Mouse (Mus musculus) spleen, adult 2 months (tissue): Measurements from ENCODE around the gene Notch2.

Experiments used
- CTCF ChIP-seq: fragments of 200-500 bp; IDR thresholded peaks from 2 replicates; pipeline ENCODE4 v1.5.1; 2011; ENCODE audit warnings: mild to moderate bottlenecking, inconsistent platforms; ENCODE audit not compliant: insufficient read depth, insufficient read length, insufficient replicate concordance; ENCODE audit errors: extremely low read depth
- POLR2A ChIP-seq: fragments of 200-500 bp; IDR thresholded peaks from 2 replicates; pipeline ENCODE4 v1.6.1; 2011; ENCODE audit warnings: low read depth, low read length, inconsistent platforms

DNA sequence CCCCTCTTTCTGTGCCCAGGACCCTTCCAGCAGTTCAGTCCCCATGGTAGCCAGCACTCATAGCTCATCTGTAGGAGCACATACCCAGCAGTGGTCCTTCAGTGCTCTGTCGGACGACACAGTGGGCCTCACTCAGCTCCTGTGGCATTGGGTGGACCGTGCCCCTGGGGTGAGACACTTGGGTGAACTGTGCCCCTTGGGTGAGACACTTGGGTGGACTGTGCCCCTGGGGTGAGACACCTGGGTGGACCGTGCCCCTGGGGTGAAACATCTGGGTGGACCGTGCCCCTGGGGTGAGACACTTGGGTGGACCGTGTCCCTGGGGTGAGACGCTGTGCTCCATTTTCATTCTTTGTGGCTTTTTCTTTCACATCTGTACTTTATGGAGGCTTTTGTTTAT is 83.7 kb downstream of the Notch2 start:
- no peak for TF ChIP-seq POLR2A
- no peak for TF ChIP-seq CTCF
